Comparison of ENCODE assay signal across 9 mouse cellular contexts in the genomic region with DNA sequence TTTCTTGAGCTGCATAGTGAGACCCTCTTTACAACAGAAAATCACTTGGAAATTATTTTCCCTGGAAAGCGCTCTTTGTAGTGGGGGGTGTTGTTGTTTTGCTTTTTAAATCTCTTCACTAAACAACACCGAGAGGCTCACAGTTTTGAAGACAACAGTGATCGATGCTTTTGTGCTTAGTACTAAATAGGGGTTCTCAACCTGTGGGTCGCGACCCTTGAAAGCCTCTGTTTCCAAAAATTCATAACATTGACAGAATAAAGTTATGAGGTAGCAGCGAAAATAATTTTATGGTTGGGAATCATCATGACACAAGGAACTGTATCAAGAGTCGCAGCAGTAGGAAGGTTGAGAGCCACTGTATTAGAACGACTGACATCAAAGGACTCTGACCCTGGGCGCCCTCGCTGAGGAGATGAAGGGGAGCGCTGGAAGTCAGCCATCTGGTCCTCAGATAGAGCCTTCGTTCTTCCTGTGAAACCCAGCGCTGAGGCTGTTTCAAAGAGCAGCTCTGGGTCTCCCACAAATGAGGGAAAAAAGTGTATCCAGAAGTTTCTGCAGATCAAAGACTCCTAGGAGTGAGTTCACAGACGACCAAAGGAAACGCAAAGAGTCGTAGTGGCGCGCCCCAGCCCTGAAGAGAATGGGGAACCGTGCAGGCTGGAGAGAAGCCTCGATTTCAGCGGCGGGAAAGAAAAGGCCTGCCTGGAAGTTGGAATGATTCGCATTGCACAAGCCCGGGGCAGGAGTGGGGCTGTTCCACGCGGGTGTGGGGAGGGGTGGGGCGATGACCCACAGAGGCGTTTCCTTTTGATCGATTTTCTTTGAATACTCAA. TPM values are rescaled to one million over a fixed set of nuclear protein-coding genes. Genes with fewer than 3 reads are reported as not detected.
DNase-seq lines count a peak whose midpoint lies in the region; ATAC-seq lines count a peak whose summit lies in the region.
"Had no signal": no experiment of that assay in that cellular context is flagged by ENCODE, and none has a peak within 500 bp of the region (broad histone marks: within the 10 kb centered on the region; RNA-seq: fewer than 3 reads in every experiment).

No protein-coding gene starts in this region.

- WGBS in hindbrain, embryonic 12.5 days: 18% methylated on average over 29 of the region's 29 CpGs
- 17% methylated on average over 29 of the region's 29 CpGs for WGBS in liver, embryonic 13.5 days (ENCODE audit: insufficient replicate concordance)
- WGBS in neural tube, embryonic 13.5 days: 21% methylated on average over 29 of the region's 29 CpGs

- DNase-seq in R1 (ENCODE audit: low read depth, low spot score) (peak; percentile 65), MN1 (ENCODE audit: low spot score) (no peak)
- peak; percentile 60 for DNase-seq in embryo, embryonic 10 days (ENCODE audit: low spot score)
- no peak for DNase-seq in liver, embryonic 13.5 days
- DNase-seq in layer of hippocampus, postnatal 36 days: no peak
- DNase-seq in gastrocnemius, postnatal 36 days: no peak

- no peaks in the 10 kb centered on the region for H3K9me3 ChIP-seq in hindbrain, embryonic 12.5 days (replicated peaks)
- H3K9me3 ChIP-seq in liver, embryonic 13.5 days (replicated peaks): no peaks in the 10 kb centered on the region
- H3K9me3 ChIP-seq in neural tube, embryonic 13.5 days: no peaks in the 10 kb centered on the region

- H3K27me3 ChIP-seq in hindbrain, embryonic 12.5 days: peaks cover 5% of the 10 kb centered on the region; the same call in 1 of the 2 replicates
- no peaks in the 10 kb centered on the region for H3K27me3 ChIP-seq in liver, embryonic 13.5 days
- 0 out of 2 replicates have a peak, but pooled peaks cover 9% of the 10 kb centered on the region for H3K27me3 ChIP-seq in neural tube, embryonic 13.5 days

- no peak overlapping the region for H3K4me3 ChIP-seq in hindbrain, embryonic 12.5 days
- H3K4me3 ChIP-seq in liver, embryonic 13.5 days (replicated peaks): peak overlapping the region; percentile 21; the same call in 1 of the 2 replicates
- H3K4me3 ChIP-seq in neural tube, embryonic 13.5 days: no peak overlapping the region

- peak overlapping the region; percentile 37 for H3K4me2 ChIP-seq in hindbrain, embryonic 12.5 days (replicated peaks)
- peak overlapping the region; percentile 50 for H3K4me2 ChIP-seq in liver, embryonic 13.5 days
- peak overlapping the region; percentile 36 for H3K4me2 ChIP-seq in neural tube, embryonic 13.5 days

- intact Hi-C loops in gastrocnemius, postnatal 36 days (cut with DNase I): no loop called here

- peaks cover 8% of the 10 kb centered on the region; the same call in 1 of the 2 replicates for H3K4me1 ChIP-seq in hindbrain, embryonic 12.5 days
- H3K4me1 ChIP-seq in liver, embryonic 13.5 days (replicated peaks): 0 out of 2 replicates have a peak, but pooled peaks cover 4% of the 10 kb centered on the region
- H3K4me1 ChIP-seq in neural tube, embryonic 13.5 days (replicated peaks): peaks cover 8% of the 10 kb centered on the region; the same call in 1 of the 2 replicates

- ATAC-seq in hindbrain, embryonic 12.5 days (ENCODE audit: low FRiP score): no peak
- no peak for ATAC-seq in liver, embryonic 13.5 days (ENCODE audit: low read depth)
- ATAC-seq in neural tube, embryonic 13.5 days (ENCODE audit: low read depth): no peak

- no peaks in the 10 kb centered on the region for H3K36me3 ChIP-seq in hindbrain, embryonic 12.5 days
- no peaks in the 10 kb centered on the region for H3K36me3 ChIP-seq in liver, embryonic 13.5 days
- no peaks in the 10 kb centered on the region for H3K36me3 ChIP-seq in neural tube, embryonic 13.5 days

- H3K27ac ChIP-seq in hindbrain, embryonic 12.5 days: no peak overlapping the region
- no peak overlapping the region for H3K27ac ChIP-seq in liver, embryonic 13.5 days
- H3K27ac ChIP-seq in neural tube, embryonic 13.5 days (replicated peaks): no peak overlapping the region
- H3K27ac ChIP-seq: macrophage had no signal

- H3K9ac ChIP-seq in hindbrain, embryonic 12.5 days: no peak overlapping the region
- no peak overlapping the region for H3K9ac ChIP-seq in liver, embryonic 13.5 days
- H3K9ac ChIP-seq in neural tube, embryonic 13.5 days: no peak overlapping the region

RNA-seq across cellular contexts. Expression of gene Bbs10, which starts 37.3 kb away (rescaled TPM):
- 6.5 and 6.7 TPM in 2 replicates for polyA plus RNA-seq in hindbrain, embryonic 12.5 days (2016; fragmentation: Nextera tagmentation; extraction: Ambion mirVana)
- 1.3 and 1.5 TPM in 2 replicates for polyA plus RNA-seq in liver, embryonic 13.5 days (2015; fragmentation: Nextera tagmentation; extraction: Ambion mirVana)
- 6.3 and 6.4 TPM in 2 replicates for polyA plus RNA-seq in neural tube, embryonic 13.5 days (2015; fragmentation: Nextera tagmentation; extraction: Ambion mirVana)
- 1 to 10 TPM; 4.5 to 5.6 TPM for total RNA-seq in layer of hippocampus, postnatal 36 days (2021)
- total RNA-seq in gastrocnemius, postnatal 36 days (2021): 1 to 10 TPM; 1.1 to 1.6 TPM

Comparison
In these comparisons a context has a peak if more than half of its experiments do, and no peak if none do; other contexts are left out.
1. DNase-seq: peak in R1 (single experiment) and embryo, embryonic 10 days (single experiment); none in liver, embryonic 13.5 days (single experiment), layer of hippocampus, postnatal 36 days (0 of 2), gastrocnemius, postnatal 36 days (0 of 2) and MN1 (single experiment).
2. Peak in every context shown above with its lines, with median percentiles within 50 percentile points of each other: H3K4me2 ChIP-seq.